Mouse (Mus musculus): ENCODE data around the gene Slamf6. TPM values are rescaled to one million over a fixed set of nuclear protein-coding genes. Genes with fewer than 3 reads are reported as not detected.

The Slamf6 gene
- polyA plus RNA-seq, 2 experiments, result 0.17 to 0.93 TPM

DNA sequence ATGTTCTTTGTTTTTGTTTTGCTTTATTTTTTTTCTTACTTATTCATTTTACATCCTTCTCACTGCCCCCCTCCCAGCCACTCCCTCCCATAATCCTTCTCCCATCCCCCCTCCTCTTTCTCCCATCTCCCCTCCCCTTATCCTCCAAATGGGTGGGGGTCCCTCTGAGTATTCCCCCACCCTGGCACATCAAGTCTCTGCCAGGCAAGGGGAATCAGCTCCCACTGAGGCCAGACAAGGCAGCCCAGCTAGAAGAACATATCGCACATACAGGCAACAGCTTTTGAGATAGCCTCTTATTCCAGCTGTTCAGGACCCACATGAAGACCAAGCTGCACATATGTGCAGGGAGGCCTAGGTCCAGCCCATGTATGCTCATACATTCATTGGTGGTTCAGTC is 66.8 kb downstream of the Slamf6 start:
- TF ChIP-seq EP300 (IDR thresholded peaks at IDR 0.05; ENCODE audit: low read depth) (no peak), CTCF (IDR thresholded peaks at IDR 0.05; ENCODE audit: low read depth) (no peak)
- no peak overlapping the region for H3K9ac ChIP-seq (replicated peaks)
- DNase-seq (ENCODE audit: low read depth in 3 of 3, low spot score in 3 of 3) (no peak), ATAC-seq (ENCODE audit: insufficient read depth) (no peak)
- no peak overlapping the region for H3K27ac ChIP-seq
- no peaks in the 10 kb centered on the region for H3K36me3 ChIP-seq (replicated peaks; ENCODE audit: control insufficient read depth, insufficient read depth, low read depth)
- no peaks in the 10 kb centered on the region for H3K4me1 ChIP-seq (replicated peaks; ENCODE audit: control insufficient read depth in 2 of 2, insufficient read depth in 2 of 2, low read length in 1 of 2)
- H3K4me2 ChIP-seq (ENCODE audit: low read depth), result no peak overlapping the region
- 85% methylated on average over 1 of the region's 1 CpGs for WGBS (ENCODE audit: insufficient replicate concordance)
- H3K4me3 ChIP-seq (ENCODE audit: insufficient read depth in 1 of 2, low read depth in 2 of 2, low read length in 2 of 2), result no peak overlapping the region
- H3K27me3 ChIP-seq (ENCODE audit: control insufficient read depth, insufficient read depth, low read length), result no peaks in the 10 kb centered on the region
- H3K9me3 ChIP-seq (ENCODE audit: control insufficient read depth, low read length), result no peaks in the 10 kb centered on the region

DNA sequence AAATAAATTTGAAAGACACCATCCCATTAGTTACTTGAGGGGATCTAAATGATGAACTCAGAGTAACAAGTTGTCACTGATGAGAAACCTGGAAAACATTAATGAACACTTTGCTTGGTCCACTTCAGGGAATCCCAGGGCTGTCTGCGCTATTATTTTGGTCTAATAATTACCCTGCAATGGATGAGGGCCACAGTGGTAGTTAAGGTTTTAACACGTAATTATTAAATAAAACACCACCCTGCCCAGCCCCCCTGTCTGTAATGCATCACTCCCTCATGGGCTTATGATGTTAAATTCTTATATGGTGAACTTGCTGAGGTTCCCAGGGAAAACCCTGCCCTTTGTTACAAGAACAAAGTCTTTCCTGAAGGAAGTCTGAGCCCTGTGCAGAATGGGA is 74.6 kb downstream of the Slamf6 start:
- Histone ChIP-seq H3K9ac (replicated peaks) (no peak overlapping the region), H3K27me3 (ENCODE audit: control insufficient read depth, insufficient read depth, low read length) (no peaks in the 10 kb centered on the region), H3K9me3 (ENCODE audit: control insufficient read depth, low read length) (no peaks in the 10 kb centered on the region), H3K27ac (no peak overlapping the region), H3K4me3 (ENCODE audit: insufficient read depth in 1 of 2, low read depth in 2 of 2, low read length in 2 of 2) (no peak overlapping the region), H3K36me3 (replicated peaks; ENCODE audit: control insufficient read depth, insufficient read depth, low read depth) (no peaks in the 10 kb centered on the region), H3K4me2 (ENCODE audit: low read depth) (no peak overlapping the region), H3K4me1 (replicated peaks; ENCODE audit: control insufficient read depth in 2 of 2, insufficient read depth in 2 of 2, low read length in 1 of 2) (peaks cover 0 to 5% of the 10 kb centered on the region in 2 experiments; a peak in 2 of 4 replicates)
- ATAC-seq (ENCODE audit: insufficient read depth) (no peak), DNase-seq (ENCODE audit: low read depth in 3 of 3, low spot score in 3 of 3) (no peak)
- WGBS (ENCODE audit: insufficient replicate concordance), result 72% methylated on average over 2 of the region's 2 CpGs
- TF ChIP-seq EP300 (IDR thresholded peaks at IDR 0.05; ENCODE audit: low read depth), result no peak
- TF ChIP-seq CTCF (IDR thresholded peaks at IDR 0.05; ENCODE audit: low read depth), result no peak

- 46% methylated on average over 4 of the region's 4 CpGs for WGBS (ENCODE audit: insufficient replicate concordance)
- Histone ChIP-seq H3K9me3 (ENCODE audit: control insufficient read depth, low read length) (no peaks in the 10 kb centered on the region), H3K36me3 (replicated peaks; ENCODE audit: control insufficient read depth, insufficient read depth, low read depth) (no peaks in the 10 kb centered on the region), H3K27ac (no peak overlapping the region), H3K4me2 (ENCODE audit: low read depth) (no peak overlapping the region), H3K27me3 (ENCODE audit: control insufficient read depth, insufficient read depth, low read length) (no peaks in the 10 kb centered on the region), H3K4me1 (replicated peaks; ENCODE audit: control insufficient read depth in 2 of 2, insufficient read depth in 2 of 2, low read length in 1 of 2) (peaks cover 0 to 5% of the 10 kb centered on the region in 2 experiments; a peak in 2 of 4 replicates), H3K9ac (replicated peaks) (no peak overlapping the region), H3K4me3 (ENCODE audit: insufficient read depth in 1 of 2, low read depth in 2 of 2, low read length in 2 of 2) (no peak overlapping the region)
- TF ChIP-seq CTCF (IDR thresholded peaks at IDR 0.05; ENCODE audit: low read depth) (no peak), EP300 (IDR thresholded peaks at IDR 0.05; ENCODE audit: low read depth) (no peak)
- ATAC-seq (ENCODE audit: insufficient read depth) (no peak), DNase-seq (ENCODE audit: low read depth in 3 of 3, low spot score in 3 of 3) (no peak)
These were observed 75.7 kb downstream of the Slamf6 start for GRCm38 (mm10) chr1:171992901-171993530.

- H3K4me3 ChIP-seq (ENCODE audit: insufficient read depth in 1 of 2, low read depth in 2 of 2, low read length in 2 of 2), result no peak overlapping the region
- WGBS (ENCODE audit: insufficient replicate concordance), result 28% methylated on average over 2 of the region's 2 CpGs
- DNase-seq (ENCODE audit: low read depth in 3 of 3, low spot score in 3 of 3) (no peak), ATAC-seq (ENCODE audit: insufficient read depth) (no peak)
- H3K9ac ChIP-seq (replicated peaks), result no peak overlapping the region
- H3K4me1 ChIP-seq (replicated peaks; ENCODE audit: control insufficient read depth in 2 of 2, insufficient read depth in 2 of 2, low read length in 1 of 2), result peaks cover 0 to 5% of the 10 kb centered on the region in 2 experiments; a peak in 2 of 4 replicates
- TF ChIP-seq EP300 (IDR thresholded peaks at IDR 0.05; ENCODE audit: low read depth) (no peak), CTCF (IDR thresholded peaks at IDR 0.05; ENCODE audit: low read depth) (no peak)
- no peaks in the 10 kb centered on the region for H3K9me3 ChIP-seq (ENCODE audit: control insufficient read depth, low read length)
- no peaks in the 10 kb centered on the region for H3K36me3 ChIP-seq (replicated peaks; ENCODE audit: control insufficient read depth, insufficient read depth, low read depth)
- no peak overlapping the region for H3K4me2 ChIP-seq (ENCODE audit: low read depth)
- no peak overlapping the region for H3K27ac ChIP-seq
- no peaks in the 10 kb centered on the region for H3K27me3 ChIP-seq (ENCODE audit: control insufficient read depth, insufficient read depth, low read length)
These were observed 77.2 kb downstream of the Slamf6 start for GRCm38 (mm10) chr1:171994501-171994900.

GRCm38 (mm10) chr1:171994918-171995715 is 77.8 kb downstream of the Slamf6 start:
- no peak for TF ChIP-seq EP300 (IDR thresholded peaks at IDR 0.05; ENCODE audit: low read depth)
- no peak for TF ChIP-seq CTCF (IDR thresholded peaks at IDR 0.05; ENCODE audit: low read depth)
- 60% methylated on average over 11 of the region's 11 CpGs for WGBS (ENCODE audit: insufficient replicate concordance)
- Histone ChIP-seq H3K27ac (no peak overlapping the region), H3K36me3 (replicated peaks; ENCODE audit: control insufficient read depth, insufficient read depth, low read depth) (no peaks in the 10 kb centered on the region), H3K27me3 (ENCODE audit: control insufficient read depth, insufficient read depth, low read length) (no peaks in the 10 kb centered on the region), H3K4me1 (replicated peaks; ENCODE audit: control insufficient read depth in 2 of 2, insufficient read depth in 2 of 2, low read length in 1 of 2) (peaks cover 0 to 5% of the 10 kb centered on the region in 2 experiments; a peak in 2 of 4 replicates), H3K4me2 (ENCODE audit: low read depth) (no peak overlapping the region), H3K4me3 (ENCODE audit: insufficient read depth in 1 of 2, low read depth in 2 of 2, low read length in 2 of 2) (no peak overlapping the region), H3K9ac (replicated peaks) (no peak overlapping the region), H3K9me3 (ENCODE audit: control insufficient read depth, low read length) (no peaks in the 10 kb centered on the region)
- DNase-seq (ENCODE audit: low read depth in 3 of 3, low spot score in 3 of 3) (no peak), ATAC-seq (ENCODE audit: insufficient read depth) (peak; percentile 28; the same call in 1 of the 2 replicates)

Data from liver, embryonic 14.5 days (tissue).